Mouse (Mus musculus) spleen, postnatal 36 days (tissue): ENCODE results near the gene Mc1r.
A peak's percentile ranks its signal among the peaks of the same experiment; 100 is the strongest.
"Not testable (repeated sequence)": the region's sequence is repeated elsewhere in the genome, so short reads cannot be mapped to it uniquely, and the experiment has no call there.

Source experiments
- DNase-seq, 2 experiments: peaks; one replicate each; pipeline ENCODE4 v3.0.0; 2022; ENCODE audit warnings: low spot score in 2 of 2, mixed read lengths in 1 of 2

The Mc1r gene

DNA sequence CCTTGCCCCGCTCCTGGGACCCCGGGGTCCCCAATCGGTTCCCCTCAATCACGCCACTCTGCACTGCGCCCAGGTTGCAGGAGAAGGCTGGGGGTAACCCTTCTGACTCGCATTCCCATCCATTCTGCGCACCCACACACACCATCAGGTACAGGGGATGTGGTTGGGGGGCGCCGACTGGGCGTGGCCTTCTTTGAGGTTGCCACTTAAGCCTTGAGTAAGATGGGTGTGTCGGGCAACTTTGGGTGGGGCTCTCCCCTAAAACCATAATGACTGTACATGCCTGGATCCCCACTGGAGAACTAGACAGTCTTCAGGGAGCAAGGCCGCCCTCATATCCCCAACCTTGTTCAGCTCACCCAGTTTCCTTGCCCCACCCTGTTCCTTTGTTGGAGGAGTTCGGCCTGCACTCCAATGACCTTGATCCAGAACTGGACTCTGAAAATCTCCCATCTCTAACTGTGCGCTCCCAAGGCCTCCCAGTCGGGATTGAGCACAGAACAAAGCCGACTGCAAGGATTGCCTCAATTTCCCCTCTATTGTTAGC is 4.9 kb downstream of the Mc1r start:
- DNase-seq, result no peak

DNA sequence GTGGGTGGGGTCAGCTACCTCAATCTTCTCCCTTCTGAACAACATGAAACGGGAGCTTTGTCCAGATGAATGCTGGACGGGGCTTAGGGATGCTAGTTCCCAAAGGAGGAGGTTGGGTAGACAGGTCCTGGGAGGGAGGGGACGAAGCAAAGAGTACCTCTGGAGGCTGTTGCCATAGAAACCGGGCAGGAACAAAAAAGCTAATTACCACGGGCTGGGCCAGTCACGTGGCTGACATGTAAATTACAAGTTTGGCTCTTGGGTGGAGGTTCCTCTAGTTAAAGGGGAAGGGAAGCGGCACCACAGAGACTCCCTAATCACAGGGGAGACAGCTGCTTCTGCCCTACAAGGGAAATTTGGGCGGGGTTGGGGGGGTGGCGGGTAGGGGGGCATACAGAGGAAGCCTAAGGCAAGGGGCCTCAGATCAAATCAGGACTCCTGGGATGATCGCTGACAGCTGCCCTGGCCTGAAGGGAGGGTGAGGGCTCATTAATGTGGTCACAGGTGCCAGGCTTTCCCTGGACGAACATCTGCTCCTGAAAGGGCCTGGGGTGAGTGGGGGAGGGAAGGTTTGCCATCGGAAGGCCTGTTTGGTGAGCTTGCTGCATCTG is 5.8 kb downstream of the Mc1r start:
- peak; percentile 32 to 35 for DNase-seq

DNA sequence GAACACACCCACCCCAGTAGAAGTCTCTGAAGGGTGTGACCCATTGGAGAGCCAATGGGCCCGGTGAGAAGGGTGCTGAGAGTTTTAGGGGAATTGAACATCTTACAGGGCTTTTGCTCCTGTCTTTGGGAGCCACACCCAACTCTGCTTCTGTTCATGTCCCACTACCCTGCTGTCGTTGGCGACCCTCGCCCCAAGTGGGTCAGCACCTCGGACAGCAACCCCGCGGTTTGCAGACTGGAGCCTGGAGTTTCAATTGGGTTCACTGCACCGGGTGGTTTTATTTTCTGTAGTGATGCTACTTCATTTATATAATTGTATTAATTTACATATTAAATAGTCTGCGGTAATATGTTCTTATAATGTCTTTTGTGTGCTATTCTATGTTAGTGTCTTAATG is 7.3 kb downstream of the Mc1r start:
- no peak for DNase-seq

DNA sequence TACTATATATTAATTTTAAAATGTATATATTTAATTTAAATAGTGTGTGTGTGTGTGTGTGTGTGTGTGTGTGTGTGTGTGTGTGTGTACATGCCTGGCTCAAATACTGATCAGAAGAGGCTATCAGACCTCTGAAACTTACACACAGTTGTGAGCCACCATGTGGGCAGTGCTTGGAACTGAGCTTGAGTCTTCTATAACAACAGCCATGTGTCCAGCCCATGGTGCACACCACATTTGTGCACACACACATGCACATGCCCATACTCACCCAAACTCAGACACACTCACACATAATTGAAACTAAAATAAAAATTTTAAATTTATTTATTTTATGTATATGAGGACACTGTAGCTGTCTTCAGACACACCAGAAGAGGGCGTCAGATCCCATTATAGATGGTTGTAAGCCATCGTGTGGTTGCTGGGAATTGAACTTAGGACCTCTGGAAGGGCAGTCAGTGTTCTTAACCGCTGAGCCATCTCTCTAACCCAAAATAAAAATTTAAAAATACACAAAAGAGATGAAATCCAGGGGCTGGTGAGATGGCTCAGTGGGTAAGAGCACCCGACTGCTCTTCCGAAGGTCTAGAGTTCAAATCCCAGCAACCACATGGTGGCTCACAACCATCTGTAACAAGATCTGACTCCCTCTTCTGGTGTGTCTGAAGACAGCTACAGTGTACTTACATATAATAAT is 8.2 kb downstream of the Mc1r start:
- DNase-seq, result not testable (repeated sequence)

DNA sequence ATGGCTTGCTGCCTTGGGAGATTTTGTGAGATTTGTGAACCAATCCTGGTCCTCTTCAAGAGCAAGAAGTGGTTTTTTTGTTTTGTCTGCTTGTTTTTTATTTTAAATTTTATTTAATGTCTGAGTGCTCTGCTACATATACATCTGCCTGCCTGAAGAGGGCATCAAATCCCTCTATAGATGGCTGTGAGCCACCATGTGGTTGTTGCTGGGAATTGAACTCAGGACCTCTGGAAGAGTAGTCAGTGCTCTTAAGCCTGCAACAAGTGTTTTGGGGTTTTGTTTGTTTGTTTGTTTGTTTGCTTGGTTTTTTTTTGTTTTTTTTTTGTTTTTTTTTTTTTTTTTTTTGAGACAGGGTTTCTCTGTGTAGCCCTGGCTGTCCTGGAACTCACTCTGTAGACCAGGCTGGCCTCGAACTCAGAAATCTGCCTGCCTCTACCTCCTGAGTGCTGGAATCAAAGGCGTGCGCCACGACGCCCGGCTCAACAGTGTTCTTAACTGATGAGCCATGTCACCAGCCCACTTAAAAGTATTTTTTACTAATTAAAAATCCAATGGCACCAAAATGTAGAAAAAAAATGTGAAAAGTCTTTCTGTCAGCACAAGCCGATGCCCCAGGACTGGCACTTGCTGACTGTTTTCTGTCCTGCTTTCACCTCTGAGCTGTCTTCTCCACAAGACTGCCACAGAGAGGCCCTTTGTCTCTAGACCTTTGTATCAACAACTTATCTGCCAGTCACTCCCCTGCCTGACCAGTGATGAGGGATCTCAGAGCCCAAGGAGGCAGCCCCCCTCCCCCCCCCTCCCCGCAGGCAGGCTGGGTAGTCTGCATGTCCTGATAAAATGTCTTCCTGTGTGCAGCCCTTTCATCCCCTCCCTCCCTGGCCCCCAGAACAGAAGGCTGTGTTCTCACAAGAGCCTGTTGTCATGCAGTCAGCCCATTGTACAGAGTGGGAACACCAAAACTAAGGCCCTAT is 9.3 kb downstream of the Mc1r start:
- DNase-seq, result peak in 1 of 2 experiments; percentile 29

DNA sequence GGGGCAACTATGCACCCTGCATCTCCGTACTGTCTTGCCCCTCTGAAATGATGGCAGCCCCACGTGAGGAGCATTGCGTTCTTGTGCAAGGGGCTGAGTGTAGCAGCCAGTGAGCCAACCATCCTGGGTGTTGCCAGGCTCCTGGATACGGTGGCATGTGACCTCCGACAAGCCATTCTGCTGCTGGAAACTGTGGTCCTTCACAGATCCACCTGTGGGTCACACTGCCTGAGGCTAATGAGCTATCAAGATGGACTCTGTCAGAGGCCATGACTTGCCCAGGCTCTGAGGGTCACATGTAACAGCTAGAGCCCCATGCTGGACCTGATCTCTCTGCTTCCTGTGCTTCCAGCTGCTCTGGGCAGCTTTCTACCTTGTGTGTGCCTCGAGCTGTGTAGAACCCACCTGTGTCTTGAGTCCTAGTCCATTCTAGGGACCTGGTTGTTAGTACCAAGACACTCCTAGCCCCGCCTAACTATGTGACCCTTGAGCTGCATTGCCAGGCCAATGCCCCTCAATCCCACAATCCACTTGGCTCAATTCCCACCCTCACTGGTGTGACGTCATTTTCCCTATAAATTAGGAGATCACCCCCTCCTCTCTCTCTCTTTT is 10.1 kb downstream of the Mc1r start:
- no peak for DNase-seq

DNA sequence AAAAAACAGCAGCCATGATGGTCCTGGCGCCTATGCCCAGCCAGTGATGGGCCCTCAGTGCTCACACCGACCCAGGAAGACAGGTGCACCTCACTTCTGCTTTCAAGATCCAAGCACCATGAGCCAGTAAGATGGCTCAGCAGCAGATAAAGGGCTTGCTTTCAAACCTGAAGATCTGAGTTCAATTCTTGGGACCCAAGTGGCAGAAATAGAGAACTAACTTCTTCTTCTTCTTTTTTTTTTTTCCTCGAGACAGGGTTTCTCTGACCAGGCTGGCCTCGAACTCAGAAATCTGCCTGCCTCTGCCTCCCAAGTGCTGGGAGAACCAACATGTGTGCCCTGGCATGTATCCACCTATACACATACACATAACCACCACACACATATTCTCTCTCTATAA is 12.8 kb downstream of the Mc1r start:
- no peak for DNase-seq

DNA sequence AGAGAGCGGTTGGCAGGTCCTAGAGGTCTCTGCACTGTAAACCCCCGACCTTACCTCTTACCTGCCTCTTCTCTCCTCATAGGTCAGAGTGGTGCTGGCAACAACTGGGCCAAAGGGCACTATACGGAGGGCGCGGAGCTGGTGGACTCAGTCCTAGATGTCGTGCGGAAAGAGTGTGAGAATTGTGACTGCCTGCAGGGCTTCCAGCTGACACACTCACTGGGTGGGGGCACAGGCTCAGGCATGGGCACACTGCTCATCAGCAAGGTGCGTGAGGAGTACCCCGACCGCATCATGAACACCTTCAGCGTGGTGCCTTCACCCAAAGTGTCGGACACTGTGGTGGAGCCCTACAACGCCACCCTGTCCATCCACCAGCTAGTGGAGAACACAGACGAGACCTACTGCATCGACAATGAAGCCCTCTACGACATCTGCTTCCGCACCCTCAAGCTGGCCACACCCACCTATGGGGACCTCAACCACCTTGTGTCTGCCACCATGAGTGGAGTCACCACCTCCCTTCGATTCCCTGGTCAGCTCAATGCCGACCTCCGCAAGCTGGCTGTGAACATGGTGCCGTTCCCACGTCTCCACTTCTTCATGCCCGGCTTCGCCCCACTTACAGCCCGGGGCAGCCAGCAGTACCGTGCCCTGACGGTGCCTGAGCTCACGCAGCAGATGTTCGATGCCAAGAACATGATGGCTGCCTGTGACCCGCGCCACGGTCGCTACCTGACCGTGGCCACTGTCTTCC is 13.8 kb downstream of the Mc1r start:
- DNase-seq, result no peak

DNA sequence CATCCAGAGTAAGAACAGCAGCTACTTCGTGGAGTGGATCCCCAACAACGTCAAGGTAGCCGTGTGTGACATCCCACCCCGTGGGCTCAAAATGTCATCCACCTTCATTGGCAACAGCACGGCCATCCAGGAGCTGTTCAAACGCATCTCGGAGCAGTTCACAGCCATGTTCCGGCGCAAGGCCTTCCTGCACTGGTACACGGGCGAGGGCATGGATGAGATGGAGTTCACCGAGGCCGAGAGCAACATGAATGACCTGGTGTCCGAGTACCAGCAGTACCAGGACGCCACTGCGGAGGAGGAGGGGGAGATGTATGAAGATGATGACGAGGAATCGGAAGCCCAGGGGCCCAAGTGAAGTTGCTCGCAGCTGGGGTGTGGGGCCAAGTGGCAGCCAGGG is 14.4 kb downstream of the Mc1r start:
- no peak for DNase-seq

DNA sequence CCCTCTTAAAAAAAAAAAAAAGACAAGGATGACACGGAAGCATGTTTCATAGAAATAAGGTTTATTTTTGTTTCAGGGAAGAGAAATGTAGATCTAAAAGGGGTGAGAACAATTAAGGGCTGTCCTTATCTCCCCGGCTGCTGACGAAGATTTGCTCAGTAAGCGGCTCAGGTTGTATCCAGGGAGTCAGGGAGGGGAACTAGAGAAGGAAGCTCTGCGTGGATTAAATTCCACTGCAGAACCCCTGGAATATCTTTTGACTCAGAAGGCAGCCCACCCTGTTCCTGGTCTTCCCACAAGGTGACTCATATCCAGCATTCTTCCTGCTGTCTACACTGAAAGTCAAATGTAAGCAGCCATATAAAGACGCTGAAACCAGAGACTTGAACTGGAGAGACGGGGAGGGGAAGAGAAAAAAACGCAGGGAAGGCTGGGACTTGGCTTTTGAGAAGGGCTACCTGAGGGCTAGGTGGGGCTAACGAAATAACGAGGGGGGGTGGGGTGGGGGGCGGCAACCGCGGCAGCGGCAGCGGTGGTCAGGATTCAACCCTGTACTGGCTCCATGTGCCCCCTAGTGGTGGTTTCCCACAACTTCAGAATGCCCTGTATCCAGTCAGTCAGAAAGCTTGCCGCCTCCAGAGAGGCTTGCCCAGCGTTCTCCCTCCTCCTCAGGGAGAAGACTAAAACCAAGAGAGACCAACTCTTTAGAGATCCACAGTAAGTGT is 15.3 kb downstream of the Mc1r start:
- peak; percentile 40 to 51 for DNase-seq

DNA sequence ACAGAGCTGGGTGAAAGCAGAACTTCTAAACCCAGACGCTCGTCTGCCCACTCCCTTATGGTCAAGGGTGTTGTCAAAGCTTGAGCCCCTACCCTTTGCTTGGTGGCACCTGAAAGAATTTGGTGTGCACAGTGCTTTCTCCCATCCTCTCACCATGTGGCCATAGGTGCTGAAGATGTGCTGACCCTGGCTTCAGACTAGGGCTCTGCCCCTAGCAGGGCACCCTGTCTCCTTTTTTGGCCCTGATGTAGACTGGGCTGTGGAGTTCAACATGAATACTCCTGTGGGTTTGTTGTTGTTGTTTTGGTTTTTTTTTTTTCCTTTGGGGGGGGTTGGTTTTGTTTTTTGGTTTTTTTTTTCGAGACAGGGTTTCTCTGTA is 15.9 kb downstream of the Mc1r start:
- no peak for DNase-seq

DNA sequence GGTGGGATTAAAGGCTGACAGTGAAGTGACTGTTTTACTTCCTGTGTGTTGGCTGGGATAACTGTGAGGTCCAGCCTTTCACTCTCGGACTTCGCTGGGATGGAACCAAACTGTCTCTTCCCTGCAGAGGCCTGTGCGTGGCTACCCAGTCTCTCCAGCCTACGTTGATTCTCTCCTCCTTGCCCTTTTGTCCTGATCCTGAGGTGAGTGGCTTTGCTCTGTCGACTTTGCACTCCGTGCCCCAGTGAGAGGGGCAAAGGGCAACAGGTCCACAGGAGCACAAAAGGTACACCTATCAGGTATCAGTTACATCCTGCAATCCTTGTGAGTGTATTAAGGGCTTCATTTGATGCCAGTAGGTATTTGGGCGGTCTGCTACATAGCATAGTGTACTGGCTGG is 16.5 kb downstream of the Mc1r start, which contains the start of gene Def8:
Gene Def8 (plus strand): TSS at position 87 of the 400 bp plus-strand sequence.
- no peak for DNase-seq

DNA sequence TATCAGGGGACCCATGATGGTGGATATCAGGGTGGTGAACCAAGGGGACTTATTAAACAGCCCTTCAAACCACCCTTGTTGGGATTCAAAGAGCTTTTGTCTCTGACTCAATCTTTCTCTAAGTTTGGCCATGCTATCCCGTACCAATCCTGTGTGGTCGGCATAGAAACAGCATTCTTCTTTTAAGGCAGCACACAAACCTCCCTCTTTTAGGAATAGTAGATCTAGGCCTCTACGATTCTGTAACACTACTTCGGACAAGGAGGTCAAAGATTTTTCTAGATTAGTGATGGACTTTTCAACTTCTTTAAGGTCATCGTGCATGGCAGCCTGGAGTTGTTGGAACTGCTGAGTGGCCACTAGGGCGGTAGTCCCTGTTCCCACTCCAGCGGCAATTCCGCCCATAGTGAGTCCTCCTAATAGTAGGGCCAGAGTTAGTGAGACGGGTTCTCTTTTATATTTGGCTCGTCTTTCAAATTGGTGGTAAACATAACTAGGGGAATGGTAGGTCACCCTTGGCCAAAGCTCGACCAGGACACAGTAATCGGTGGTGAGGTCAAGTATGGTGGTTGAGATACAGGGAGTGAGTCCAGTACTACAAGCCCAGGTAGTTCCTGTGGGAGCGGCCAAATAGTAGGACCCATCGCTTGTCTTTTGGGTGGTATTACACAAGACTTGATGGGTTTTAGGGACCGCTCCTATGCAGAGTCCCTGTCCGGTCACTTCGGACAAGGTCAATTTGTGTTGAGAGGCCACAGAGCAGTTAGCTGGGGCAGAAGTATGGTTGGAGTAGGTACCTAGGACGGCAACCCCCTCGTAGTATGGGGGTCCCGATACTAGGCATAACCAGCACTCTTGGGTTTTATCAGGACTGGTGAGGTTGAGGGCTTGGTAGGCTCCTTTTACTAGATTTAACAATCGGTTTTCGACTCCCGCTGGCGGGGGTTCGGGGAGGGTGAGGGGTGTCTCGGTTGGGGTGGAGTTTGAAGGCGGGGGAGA is 19.9 kb downstream of the Mc1r start:
- DNase-seq, result no peak

DNA sequence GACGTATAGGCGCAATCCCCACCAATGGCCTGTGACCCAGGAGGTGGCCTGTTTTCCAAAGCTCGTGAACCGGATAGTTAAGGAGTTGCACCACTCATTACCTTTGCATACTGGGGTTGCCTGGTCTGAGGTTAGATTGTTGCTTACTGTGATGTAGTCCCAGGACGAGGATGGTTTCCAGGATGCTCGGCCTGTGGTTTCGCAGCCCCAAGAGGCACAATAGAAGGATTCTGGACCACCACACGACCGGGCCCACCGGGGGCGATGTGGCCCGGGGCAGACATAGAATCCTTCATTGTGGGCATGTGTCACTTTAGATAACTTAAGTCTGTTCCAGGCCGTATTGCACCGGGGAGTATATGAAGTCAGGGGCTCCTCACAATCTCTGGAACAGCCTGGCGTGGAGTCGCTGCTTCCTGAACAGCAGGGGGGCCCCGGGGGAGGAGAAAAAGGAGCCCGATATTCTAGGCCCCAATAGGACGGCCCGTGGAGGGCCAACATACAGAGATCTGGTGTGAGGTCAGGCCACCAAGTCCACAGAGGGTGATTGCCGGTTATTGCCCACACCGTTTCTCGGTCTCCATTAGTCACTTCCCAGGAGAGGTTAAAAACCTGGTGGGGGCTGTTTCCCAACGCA is 20.9 kb downstream of the Mc1r start:
- no peak for DNase-seq

DNA sequence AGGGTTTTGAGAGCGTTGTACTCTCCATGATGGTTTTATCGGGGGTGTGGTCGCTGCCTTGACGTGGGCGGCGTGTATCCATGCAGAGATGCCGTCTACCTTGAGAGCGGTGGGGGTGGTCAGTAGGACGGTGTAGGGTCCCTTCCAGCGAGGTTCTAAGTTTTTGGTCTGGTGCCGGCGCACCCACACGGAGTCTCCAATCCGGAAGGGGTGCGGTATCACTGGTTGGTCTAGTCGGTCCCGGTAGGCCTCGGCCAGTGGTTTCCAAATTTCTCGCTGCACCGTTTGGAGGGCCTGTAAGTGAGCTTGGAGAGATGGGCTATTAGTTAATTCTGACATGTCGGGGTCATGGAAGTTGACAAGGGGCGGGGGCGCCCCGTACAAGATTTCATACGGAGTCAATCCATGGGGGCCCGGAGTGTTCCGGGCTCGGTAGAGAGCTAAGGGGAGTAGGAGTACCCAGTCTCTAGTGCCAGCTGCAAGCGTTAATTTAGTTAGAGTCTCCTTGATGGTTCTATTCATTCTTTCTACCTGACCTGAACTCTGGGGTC is 21.5 kb downstream of the Mc1r start:
- no peak for DNase-seq

DNA sequence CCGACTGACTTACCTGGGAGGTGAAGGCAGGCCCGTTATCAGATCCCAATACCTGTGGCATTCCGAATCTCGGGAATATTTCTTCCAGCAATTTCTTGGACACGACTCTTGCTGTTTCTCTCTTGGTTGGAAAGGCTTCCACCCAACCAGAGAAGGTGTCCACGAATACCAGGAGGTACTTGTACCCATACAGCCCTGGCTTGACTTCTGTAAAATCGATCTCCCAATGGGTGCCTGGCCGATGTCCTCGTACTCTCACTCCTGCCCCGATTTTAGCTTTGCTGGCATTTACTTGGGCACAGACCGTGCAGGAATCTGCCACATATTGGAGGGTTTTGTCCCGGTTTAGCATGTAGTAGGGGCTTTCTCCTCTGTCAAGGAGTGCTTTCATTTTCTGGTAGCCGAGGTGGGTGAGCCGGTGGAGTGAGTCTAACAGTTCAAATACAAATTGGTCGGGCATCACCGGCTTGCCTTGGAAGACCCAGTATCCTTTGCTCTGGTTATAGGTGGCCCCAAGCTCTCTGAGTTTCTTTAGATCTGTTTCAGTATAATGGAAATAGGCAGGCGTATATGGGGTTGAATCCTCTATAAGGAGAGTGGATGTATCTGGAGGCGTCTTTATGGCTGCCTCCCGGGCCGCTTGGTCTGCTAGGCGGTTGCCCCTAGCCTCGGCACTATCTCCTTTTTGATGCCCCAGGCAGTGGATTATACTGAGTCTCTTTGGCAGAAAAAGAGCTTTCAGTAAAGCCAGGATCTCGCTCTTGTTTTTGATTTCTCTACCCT is 22.2 kb downstream of the Mc1r start:
- no peak for DNase-seq

DNA sequence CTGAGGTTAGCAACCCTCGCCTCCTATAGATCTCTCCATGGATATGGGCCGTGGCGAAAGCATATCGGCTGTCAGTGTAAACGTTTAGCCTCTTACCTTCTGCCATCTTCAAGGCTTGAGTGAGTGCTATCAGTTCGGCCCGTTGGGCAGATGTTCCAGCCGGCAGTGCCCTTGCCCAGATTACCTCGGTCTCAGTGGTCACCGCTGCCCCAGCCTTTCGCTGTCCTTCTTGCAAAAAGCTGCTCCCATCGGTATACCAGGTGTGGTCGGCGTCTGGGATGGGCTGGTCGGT is 22.8 kb downstream of the Mc1r start:
- DNase-seq, result not testable (repeated sequence)

DNA sequence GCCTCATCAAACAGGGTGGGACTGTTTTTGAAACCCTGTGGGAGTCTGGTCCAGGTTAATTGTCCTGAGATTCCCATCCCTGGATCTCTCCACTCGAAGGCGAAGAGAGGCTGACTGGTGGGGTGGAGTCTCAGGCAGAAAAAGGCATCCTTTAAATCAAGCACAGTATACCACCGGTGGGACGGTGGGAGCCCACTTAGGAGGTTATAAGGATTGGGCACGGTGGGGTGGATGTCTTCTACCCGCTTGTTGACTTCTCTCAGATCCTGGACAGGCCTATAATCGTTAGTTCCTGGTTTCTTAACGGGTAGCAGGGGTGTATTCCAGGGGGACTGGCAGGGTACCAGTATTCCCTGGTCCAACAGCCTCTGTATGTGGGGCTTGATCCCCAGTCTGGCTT is 24.0 kb downstream of the Mc1r start:
- not testable (repeated sequence) for DNase-seq
